Mouse (Mus musculus) embryonic fibroblast, embryonic 13.5 days (primary cell): ENCODE measurements around the gene Ccdc85b. TPM values are rescaled to one million over a fixed set of nuclear protein-coding genes. Genes with fewer than 3 reads are reported as not detected.

ENCODE experiments used
- H3K27ac ChIP-seq: 2 replicates; pipeline ENCODE4 v1.5.1; 2012; ENCODE audit warnings: low read length, control low read depth, inconsistent platforms; ENCODE audit not compliant: insufficient read depth
- H3K4me1 ChIP-seq: 2 replicates; pipeline ENCODE4 v1.6.1; 2011; ENCODE audit warnings: low read length; ENCODE audit not compliant: control insufficient read depth, insufficient read depth
- H3K4me3 ChIP-seq: 2 replicates; pipeline ENCODE4 v1.5.1; 2011; ENCODE audit warnings: mild to moderate bottlenecking, control low read depth, low read length; ENCODE audit not compliant: insufficient read depth
- CTCF ChIP-seq: IDR thresholded peaks from 2 replicates; pipeline ENCODE4 v1.5.1; 2011; ENCODE audit warnings: mild to moderate bottlenecking, control low read depth, low read length, moderate library complexity, borderline replicate concordance; ENCODE audit not compliant: insufficient read depth
- POLR2A ChIP-seq: IDR thresholded peaks from 2 replicates; pipeline ENCODE4 v1.6.1; 2011; ENCODE audit warnings: low read depth, mild to moderate bottlenecking, control low read depth, low read length, moderate library complexity
- polyA plus RNA-seq: library from polyadenylated mRNA; stranded (reverse); fragments of >200 nt; gene quantifications from 2 replicates; pipeline ENCODE4 v1.2.4, GENCODE M21; 2011; ENCODE audit warnings: low read depth; ENCODE audit not compliant: missing spikeins, insufficient read length

Ccdc85b gene
- polyA plus RNA-seq, 1 experiment = 3.0 TPM

DNA sequence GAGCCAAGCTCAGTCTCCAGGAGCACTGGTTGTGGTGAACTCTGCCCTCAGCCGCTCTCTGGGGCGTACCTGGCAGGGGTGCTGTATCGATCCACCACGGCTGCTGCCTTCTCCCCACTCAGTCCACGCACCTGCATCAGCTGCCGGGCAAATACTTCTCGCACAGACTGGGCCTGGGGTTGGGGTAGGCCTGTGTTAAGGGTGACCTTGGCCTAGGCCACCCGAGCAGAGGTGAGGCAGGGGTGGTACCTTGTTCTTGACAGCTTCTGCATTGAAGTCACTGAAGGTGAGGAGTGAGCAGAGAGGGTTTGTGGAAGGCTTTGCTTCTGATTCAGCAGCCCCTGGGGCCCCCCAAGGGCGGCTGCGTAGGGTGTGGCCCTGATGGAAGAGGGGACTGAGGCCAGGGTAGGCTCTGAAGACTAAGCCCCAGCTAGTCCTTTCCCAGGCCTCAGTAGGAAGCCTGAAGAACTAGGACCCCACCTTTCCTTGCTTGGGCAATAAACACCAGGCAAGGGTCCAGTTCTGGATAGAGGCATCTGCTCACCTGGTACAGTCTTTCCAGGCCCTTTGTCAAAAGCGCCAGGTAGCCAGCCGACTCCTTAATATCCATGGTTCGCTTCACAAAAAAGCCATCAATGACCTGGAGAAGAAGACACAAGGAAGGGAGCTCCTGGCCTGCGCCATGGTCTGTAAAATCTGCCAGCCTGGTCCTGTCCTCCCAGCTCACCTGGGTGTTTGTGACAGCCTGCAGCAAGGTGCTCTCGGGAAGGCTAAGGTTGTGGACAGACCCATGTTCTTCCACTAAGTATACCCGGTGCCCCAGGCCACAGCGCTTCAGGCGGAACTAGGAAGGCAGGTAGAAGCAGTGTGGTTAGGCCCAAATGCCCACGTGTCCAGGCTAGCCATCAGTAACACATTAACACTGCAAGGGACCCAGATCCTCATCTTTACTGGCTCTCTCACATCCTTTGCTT, 26.0 kb upstream of the Ccdc85b start:
- H3K4me1 ChIP-seq = peaks cover 4% of the 10 kb centered on the region; the same call in 1 of the 2 replicates
- no peak overlapping the region for H3K27ac ChIP-seq
- H3K4me3 ChIP-seq = no peak overlapping the region
- TF ChIP-seq CTCF (no peak), POLR2A (peak; percentile 33; the same call in 1 of the 2 replicates)

DNA sequence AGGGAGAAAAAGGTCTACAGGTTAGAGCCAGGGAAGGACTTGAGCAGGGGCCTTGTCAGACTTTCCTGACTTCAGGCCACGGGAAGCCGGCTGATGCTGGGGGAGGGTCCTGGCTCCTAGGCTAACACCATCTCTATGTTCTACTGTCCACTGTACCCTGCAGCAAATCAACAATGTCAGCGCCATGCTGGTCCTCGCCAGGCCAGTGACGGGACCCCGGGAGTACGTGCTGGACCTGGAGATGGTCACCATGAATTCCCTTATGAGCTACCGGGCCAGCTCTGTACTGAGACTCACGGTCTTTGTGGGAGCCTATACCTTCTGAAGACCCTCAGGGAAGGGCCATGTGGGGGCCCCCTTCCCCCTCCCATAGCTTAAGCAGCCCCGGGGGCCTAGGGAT, 23.7 kb upstream of the Ccdc85b start:
- no peak overlapping the region for H3K4me3 ChIP-seq
- H3K4me1 ChIP-seq = 0 out of 2 replicates have a peak, but pooled peaks cover 3% of the 10 kb centered on the region
- H3K27ac ChIP-seq = no peak overlapping the region
- no peak for TF ChIP-seq CTCF
- TF ChIP-seq POLR2A = no peak

DNA sequence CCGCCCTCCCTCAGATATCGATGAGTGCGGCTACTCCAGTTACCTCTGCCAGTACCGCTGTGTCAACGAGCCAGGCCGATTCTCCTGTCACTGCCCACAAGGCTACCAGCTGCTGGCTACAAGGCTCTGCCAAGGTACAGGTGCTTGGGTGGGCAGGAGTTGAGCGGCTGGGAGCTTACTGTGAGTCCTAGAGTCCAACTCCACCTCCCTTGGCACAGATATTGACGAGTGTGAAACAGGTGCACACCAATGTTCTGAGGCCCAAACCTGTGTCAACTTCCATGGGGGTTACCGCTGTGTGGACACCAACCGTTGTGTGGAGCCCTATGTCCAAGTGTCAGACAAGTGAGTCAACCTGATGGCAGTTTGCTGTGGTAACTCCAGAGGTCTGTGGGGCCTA, 22.3 kb upstream of the Ccdc85b start:
- TF ChIP-seq POLR2A (no peak), CTCF (no peak)
- no peak overlapping the region for H3K27ac ChIP-seq
- H3K4me1 ChIP-seq = 0 out of 2 replicates have a peak, but pooled peaks cover 3% of the 10 kb centered on the region
- H3K4me3 ChIP-seq = no peak overlapping the region

DNA sequence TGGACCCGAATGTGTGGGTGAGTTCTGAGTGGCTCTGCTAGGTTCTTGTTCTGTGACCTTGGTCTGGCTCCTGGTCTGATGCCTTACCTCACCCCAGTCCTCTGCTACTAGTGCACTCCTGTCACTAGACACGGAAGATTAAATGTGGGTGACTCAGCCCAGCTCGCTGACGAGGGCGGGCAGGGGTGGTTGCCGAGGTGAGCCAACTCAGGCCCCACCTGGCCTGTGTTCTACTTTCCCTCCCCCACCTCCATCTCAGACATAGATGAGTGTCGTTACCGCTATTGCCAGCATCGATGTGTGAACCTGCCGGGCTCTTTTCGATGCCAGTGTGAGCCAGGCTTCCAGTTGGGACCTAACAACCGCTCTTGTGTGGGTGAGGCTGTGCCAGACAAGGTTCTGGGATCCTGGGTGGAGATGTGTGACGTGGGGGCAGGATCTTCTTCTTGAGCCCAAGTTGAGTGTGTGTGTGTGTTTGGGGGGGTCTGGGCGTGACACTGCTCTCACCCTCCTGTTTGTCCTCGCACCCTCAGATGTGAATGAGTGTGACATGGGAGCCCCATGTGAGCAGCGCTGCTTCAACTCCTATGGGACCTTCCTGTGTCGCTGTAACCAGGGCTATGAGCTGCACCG, 20.1 kb upstream of the Ccdc85b start:
- H3K4me1 ChIP-seq = 0 out of 2 replicates have a peak, but pooled peaks cover 3% of the 10 kb centered on the region
- no peak for TF ChIP-seq POLR2A
- no peak for TF ChIP-seq CTCF
- no peak overlapping the region for H3K4me3 ChIP-seq
- no peak overlapping the region for H3K27ac ChIP-seq

DNA sequence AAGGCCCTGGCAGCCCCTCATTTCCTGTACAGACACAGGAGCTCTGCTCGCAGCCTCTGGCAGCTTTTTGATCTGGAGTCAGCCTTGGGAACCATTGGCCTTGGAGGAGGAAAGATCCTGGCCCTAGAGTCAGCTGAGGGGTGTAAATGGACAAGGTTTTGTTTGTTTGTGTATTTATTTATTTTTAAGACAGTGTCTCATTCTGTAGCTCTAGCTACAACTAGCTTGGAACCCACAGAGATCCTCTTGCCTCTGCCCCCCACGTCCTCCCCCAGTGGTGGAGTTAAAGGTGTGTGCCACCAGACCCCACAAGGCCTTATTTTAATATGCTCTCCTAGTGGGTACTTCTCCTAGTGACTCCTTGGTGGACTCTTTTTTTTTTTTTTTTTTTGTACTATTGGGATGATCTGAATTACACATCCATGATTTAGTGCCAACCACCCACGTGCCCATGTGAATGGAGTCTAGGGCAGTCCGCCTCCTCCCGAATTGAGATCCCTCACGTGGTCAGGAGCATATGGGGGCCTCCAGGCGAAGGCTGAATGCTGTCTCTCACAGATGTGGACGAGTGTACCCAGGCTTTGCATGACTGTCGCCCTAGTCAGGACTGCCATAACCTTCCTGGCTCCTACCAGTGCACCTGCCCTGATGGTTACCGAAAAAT, 19.4 kb upstream of the Ccdc85b start:
- H3K4me1 ChIP-seq = 0 out of 2 replicates have a peak, but pooled peaks cover 3% of the 10 kb centered on the region
- TF ChIP-seq CTCF = no peak
- TF ChIP-seq POLR2A = no peak
- H3K27ac ChIP-seq = no peak overlapping the region
- H3K4me3 ChIP-seq = no peak overlapping the region

DNA sequence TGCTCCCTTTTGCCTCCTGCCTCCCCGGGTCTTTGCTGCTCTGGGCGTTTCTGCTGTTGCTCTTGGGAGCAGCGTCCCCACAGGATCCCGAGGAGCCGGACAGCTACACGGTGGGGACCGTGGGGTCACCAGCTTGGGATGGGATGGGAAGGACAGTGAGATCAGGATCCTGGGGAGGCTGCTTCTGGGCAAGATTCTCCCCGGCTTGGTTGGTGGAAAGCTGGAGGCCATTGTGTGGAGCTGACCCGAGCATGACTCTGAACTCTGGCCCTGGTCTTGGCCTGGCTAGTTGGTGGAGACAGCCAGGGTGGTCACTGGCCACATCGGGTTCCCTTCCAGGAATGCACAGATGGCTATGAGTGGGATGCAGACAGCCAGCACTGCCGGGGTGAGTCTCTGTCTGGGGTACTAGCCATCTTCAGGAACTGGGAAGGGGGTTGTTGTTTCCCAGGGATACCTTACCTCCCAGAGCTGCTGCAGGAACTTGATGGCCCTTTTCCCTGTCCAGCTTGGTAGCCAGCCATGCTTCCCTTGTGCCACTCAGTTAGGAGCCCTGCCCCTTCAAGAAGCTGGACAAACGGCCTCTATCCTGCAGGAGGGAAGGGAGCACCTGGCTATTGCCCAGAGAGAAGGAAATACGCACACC, 17.5 kb upstream of the Ccdc85b start:
- Histone ChIP-seq H3K27ac (peak overlapping the region; percentile 93), H3K4me3 (peak overlapping the region; percentile 83), H3K4me1 (0 out of 2 replicates have a peak, but pooled peaks cover 3% of the 10 kb centered on the region)
- no peak for TF ChIP-seq CTCF
- no peak for TF ChIP-seq POLR2A

DNA sequence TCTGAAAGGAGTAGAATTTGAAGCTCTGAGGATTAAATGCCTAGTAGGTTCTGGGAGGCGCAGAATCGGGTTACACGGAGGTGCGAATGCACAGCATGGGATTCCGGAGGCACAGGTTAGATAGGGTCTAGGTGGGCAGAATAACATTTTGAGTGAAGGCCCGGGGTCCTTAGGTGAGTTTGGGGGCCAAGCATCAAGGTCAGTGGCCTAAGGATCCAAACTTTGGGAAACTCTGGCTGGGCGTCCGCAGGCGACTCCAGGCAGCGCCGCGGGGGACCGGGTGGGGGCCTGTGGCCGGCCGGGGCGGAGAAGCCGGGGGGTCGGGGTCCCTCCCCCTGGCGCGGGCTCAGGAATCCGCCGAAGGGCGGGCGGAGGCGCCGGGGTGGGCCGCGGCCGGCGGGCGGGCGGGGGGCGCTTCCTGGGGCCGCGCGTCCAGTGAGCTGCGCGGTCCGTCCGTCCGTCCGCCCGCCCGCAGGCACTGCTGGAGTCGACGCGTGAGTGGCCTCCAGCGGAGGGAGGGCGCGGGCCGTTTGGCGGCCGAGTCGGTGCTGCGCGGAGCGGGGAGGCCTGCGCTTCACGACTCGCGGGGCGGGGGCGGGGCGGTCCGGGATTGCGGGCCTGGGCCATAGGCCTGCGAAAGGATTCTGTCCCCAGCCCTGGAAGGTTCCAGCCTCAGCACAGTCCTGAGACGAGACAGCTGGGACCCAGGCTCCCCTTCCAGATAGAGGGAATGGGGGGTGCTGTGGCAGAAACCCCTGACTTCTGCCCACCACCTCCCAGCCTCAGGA, 16.8 kb upstream of the Ccdc85b start:
- Histone ChIP-seq H3K4me3 (peak overlapping the region; percentile 83), H3K27ac (peak overlapping the region; percentile 99), H3K4me1 (0 out of 2 replicates have a peak, but pooled peaks cover 3% of the 10 kb centered on the region)
- no peak for TF ChIP-seq CTCF
- TF ChIP-seq POLR2A = peak; percentile 62; the same call in 1 of the 2 replicates

DNA sequence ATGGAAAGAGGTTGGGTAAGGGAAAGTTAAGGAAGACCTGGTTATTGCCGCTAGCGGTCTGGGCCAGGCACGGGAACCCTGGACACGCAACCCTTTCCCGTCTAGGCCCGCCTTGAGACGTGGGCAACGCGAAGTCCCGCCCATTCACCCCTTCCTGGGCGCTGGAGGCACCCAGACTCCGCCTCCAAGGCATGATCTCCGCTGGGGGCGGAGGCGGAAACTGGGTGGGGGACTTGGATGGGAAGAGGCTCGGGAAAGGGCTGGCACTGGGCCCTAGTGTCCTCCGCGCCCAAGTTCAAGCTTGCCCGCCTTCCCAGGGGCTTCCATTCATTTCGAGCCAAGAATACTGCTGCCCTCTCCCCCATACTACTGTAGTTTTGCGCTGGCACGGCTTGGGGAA, 16.0 kb upstream of the Ccdc85b start, which contains the start of gene Efemp2:
TSS of gene Efemp2 (plus strand) at position 235 of the 400 bp plus-strand sequence.
- peak within 1 kb of the TSS; percentile 99 for H3K27ac ChIP-seq
- peak within 1 kb of the TSS; percentile 83 for H3K4me3 ChIP-seq
- H3K4me1 ChIP-seq = 0 out of 2 replicates have a peak, but pooled peaks cover 3% of the 10 kb centered on the region
- TF ChIP-seq CTCF = no peak
- peak; percentile 58 for TF ChIP-seq POLR2A
